Mouse (Mus musculus): ENCODE measurements around the gene Plp1.

The Plp1 gene

GRCm38 (mm10) chrX:136822371-136822770 is at the start of gene Plp1:
Gene Plp1 (plus strand): TSS chrX:136822671.
- no peak for DNase-seq (ENCODE audit: low read depth, low spot score)

GRCm38 (mm10) chrX:136773035-136773434 is 49.4 kb upstream of the Plp1 start:
- no peak for DNase-seq (ENCODE audit: low read depth, low spot score)

GRCm38 (mm10) chrX:136778046-136778445 is 44.4 kb upstream of the Plp1 start:
- DNase-seq (ENCODE audit: low read depth, low spot score) = no peak

- no peak for DNase-seq (ENCODE audit: low read depth, low spot score)
These were observed 43.2 kb upstream of the Plp1 start for GRCm38 (mm10) chrX:136779262-136779661.

GRCm38 (mm10) chrX:136780041-136780440 is 42.4 kb upstream of the Plp1 start, which contains the start of gene Glra4:
Gene Glra4 (minus strand): TSS chrX:136780141.
- no peak for DNase-seq (ENCODE audit: low read depth, low spot score)

GRCm38 (mm10) chrX:136789446-136789845 is 33.0 kb upstream of the Plp1 start:
- DNase-seq (ENCODE audit: low read depth, low spot score) = no peak

- DNase-seq (ENCODE audit: low read depth, low spot score) = no peak
These were observed 25.2 kb upstream of the Plp1 start for GRCm38 (mm10) chrX:136797223-136797622.

GRCm38 (mm10) chrX:136819752-136820151 is 2.7 kb upstream of the Plp1 start:
- DNase-seq (ENCODE audit: low read depth, low spot score) = no peak

- DNase-seq (ENCODE audit: low read depth, low spot score) = peak; percentile 49
These were observed 2.2 kb upstream of the Plp1 start for GRCm38 (mm10) chrX:136820250-136820649.

GRCm38 (mm10) chrX:136825016-136825415 is 2.5 kb downstream of the Plp1 start:
- DNase-seq (ENCODE audit: low read depth, low spot score) = no peak

- no peak for DNase-seq (ENCODE audit: low read depth, low spot score)
These were observed 6.1 kb downstream of the Plp1 start for GRCm38 (mm10) chrX:136828610-136829009.

- peak; percentile 1 for DNase-seq (ENCODE audit: low read depth, low spot score)
These were observed 27.8 kb downstream of the Plp1 start for GRCm38 (mm10) chrX:136850300-136850699.

- no peak for DNase-seq (ENCODE audit: low read depth, low spot score)
These were observed 45.9 kb downstream of the Plp1 start, which contains the start of gene Rab9b for GRCm38 (mm10) chrX:136868061-136869040. Gene Rab9b (minus strand): TSS chrX:136868755.

Data from CD4-positive helper T cell, adult 2 months (primary cell).